Mouse (Mus musculus): ENCODE results near the gene Pde6h.

DNA sequence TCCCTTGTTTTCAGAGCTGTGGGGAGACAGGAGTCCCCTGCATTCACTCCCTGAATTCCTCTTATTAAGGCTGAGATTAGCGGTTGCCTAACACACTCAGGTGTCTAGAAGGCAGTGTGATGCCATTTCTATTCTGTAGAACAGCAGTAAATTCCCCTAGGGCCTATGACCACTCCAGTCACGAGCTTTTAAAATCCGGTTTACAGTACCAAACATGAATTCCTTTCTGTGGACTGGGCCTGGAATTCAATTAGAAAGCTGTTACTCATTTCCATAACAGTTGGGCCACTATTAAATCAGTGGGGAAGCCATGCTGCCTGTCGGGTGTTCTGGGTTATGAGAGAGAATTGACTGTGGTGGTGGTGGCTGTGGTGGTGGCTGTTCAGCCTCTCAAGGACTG is 24.1 kb downstream of the Pde6h start:
- TF ChIP-seq CTCF (IDR thresholded peaks at IDR 0.05) (no peak), EP300 (IDR thresholded peaks at IDR 0.05) (no peak)
